Mouse (Mus musculus): ENCODE measurements around the gene Gpi1.
"Not testable (repeated sequence)": the region's sequence is repeated elsewhere in the genome, so short reads cannot be mapped to it uniquely, and the experiment has no call there.

Gpi1 gene

GRCm38 (mm10) chr7:34229153-34229552, 983 bp downstream of the Gpi1 start:
- DNase-seq: no peak

GRCm38 (mm10) chr7:34228641-34229040, 1.5 kb downstream of the Gpi1 start:
- no peak for DNase-seq

- DNase-seq: no peak
These were observed 3.3 kb downstream of the Gpi1 start for GRCm38 (mm10) chr7:34226846-34227245.

- DNase-seq: no peak
These were observed 4.0 kb downstream of the Gpi1 start for GRCm38 (mm10) chr7:34226086-34226485.

GRCm38 (mm10) chr7:34224308-34224707, 5.8 kb downstream of the Gpi1 start:
- DNase-seq: no peak

GRCm38 (mm10) chr7:34222340-34222739, 7.8 kb downstream of the Gpi1 start:
- no peak for DNase-seq

GRCm38 (mm10) chr7:34221594-34222250, 8.4 kb downstream of the Gpi1 start:
- no peak for DNase-seq

GRCm38 (mm10) chr7:34218496-34218895, 11.6 kb downstream of the Gpi1 start:
- DNase-seq: no peak

GRCm38 (mm10) chr7:34216474-34216873, 13.7 kb downstream of the Gpi1 start:
- DNase-seq: no peak

- DNase-seq: no peak
These were observed 14.7 kb downstream of the Gpi1 start for GRCm38 (mm10) chr7:34215481-34215880.

- no peak for DNase-seq
These were observed 15.5 kb downstream of the Gpi1 start for GRCm38 (mm10) chr7:34214644-34215043.

- no peak for DNase-seq
These were observed 16.9 kb downstream of the Gpi1 start for GRCm38 (mm10) chr7:34213281-34213680.

- no peak for DNase-seq
These were observed 21.9 kb downstream of the Gpi1 start for GRCm38 (mm10) chr7:34208027-34208745.

GRCm38 (mm10) chr7:34206331-34206730, 23.8 kb downstream of the Gpi1 start:
- no peak for DNase-seq

GRCm38 (mm10) chr7:34202147-34202546, 28.0 kb downstream of the Gpi1 start:
- not testable (repeated sequence) for DNase-seq

- DNase-seq: no peak
These were observed 29.3 kb downstream of the Gpi1 start for GRCm38 (mm10) chr7:34200829-34201228.

- DNase-seq: no peak
These were observed 31.8 kb downstream of the Gpi1 start for GRCm38 (mm10) chr7:34198346-34198745.

GRCm38 (mm10) chr7:34196132-34197128, 33.7 kb downstream of the Gpi1 start, which contains the start of gene Pdcd2l:
Gene Pdcd2l, minus strand, starts transcription at chr7:34196661.
- peak; percentile 91 for DNase-seq

- DNase-seq: no peak
These were observed 34.5 kb downstream of the Gpi1 start for GRCm38 (mm10) chr7:34195632-34196031.

GRCm38 (mm10) chr7:34192825-34193224, 37.3 kb downstream of the Gpi1 start:
- DNase-seq: no peak

- no peak for DNase-seq
These were observed 40.7 kb downstream of the Gpi1 start for GRCm38 (mm10) chr7:34189376-34189989.

- DNase-seq: no peak
These were observed 46.3 kb downstream of the Gpi1 start for GRCm38 (mm10) chr7:34183794-34184193.

- DNase-seq: no peak
These were observed 46.8 kb downstream of the Gpi1 start for GRCm38 (mm10) chr7:34183356-34183755.

Measured in cerebellum, adult 11 months (tissue).